Mouse (Mus musculus): ENCODE results near the gene Actr3.

The Actr3 gene

GRCm38 (mm10) chr1:125365576-125365975 is 70.0 kb downstream of the Actr3 start:
- no peak for DNase-seq (ENCODE audit: low spot score)

DNA sequence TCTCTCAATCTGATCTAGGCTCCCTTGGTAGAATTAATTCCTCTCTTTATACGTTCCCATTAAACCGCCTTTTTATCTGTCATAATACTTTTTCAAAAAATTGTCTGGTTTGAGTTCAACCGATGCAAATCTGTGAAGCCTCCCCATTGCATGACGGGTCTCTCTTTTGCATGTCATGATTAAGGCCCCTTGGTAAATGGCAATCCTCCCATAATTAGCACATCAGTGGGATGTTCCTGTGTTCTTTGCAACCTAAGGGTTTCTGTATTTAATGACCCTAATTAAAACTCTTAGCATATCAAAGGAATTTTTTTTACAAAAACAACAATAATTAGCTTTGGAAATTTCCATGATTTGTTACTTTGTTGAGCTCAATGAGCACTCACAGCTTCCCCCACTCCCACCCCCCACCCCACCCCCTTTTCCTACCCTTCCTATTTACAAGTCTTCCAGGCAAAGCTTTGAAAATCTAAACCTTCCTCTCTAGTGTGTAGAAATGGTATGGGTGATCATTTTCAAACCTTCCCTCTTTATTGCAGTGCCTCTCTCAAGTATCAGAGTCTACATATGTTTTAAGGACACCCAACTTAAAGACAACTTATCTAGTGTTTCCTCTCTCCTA is 84.0 kb downstream of the Actr3 start:
- DNase-seq (ENCODE audit: low spot score): no peak

DNA sequence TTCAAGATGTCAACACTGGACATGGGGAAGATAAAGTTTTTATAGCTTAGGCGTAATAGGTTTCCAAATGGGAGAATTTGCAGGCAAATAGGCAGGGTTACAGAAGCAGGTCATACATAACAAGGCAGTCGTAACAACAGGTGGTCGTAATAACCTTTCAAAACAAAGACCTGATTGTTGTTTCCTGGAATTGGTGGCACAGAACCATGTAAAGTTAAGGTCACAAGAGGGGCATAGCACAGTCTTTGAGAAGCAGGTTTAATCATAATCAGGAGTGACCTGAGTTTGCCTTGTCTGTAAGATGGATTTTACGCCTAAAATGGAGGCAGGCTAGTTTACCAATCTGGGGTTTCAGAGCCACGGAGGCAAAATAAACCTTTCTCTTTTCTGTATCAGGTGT is 84.7 kb downstream of the Actr3 start:
- no peak for DNase-seq (ENCODE audit: low spot score)

DNA sequence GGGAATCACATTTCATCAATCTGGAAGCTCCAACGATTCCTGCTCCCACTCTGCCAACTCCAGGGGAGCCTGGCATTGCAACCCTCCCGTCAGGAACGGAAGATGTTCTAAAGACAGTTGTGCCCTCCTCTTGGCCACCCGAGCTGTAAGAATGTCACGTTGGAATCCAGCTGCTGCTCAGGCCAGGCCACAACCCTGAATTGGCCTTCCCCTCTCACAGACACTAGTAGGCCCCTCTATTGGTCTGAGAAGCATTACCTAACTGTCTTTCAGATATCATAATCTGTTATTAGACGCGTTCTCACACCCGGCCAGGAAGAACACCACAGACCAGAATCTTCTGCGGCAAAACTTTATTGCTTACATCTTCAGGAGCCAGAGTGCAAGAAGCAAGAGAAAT is 89.7 kb downstream of the Actr3 start:
- no peak for DNase-seq (ENCODE audit: low spot score)

DNA sequence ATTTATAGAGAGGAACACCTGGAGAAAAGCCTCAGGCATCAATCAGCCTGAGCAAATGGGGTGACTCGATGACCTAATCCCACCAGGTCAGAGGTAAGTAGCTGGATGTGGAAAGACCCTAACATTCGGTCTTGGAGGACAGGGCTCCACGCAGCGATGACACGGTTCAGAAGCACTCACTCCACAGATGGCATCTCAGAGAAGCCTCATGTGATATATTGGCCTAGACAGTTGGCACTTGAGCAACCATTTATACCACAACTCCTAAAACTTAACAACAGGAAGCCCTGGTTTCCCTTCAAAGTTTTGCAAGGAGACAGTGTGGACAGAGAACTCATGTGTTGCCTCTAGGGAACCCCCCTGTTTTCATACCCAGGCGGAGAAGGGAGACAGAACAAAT is 90.1 kb downstream of the Actr3 start:
- DNase-seq (ENCODE audit: low spot score): no peak

DNA sequence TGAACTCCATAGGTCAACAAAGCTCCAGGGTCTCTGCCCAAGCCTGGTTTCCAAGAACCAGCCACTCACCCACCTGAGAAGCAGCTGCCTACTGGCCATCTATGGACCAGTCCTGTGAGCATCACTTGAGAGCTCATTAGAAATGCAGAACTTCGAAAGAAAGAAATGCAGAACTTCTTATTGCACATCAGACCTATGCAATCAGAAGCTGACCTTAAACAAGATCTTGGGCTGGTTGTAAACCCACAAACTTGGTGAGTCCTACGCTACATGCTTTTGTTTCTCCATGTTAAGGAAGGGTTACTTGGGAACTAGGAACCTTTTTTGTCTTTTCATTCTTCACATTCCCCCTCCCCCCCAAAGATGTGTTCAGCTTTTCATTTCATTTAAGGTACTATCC is 92.4 kb downstream of the Actr3 start:
- DNase-seq (ENCODE audit: low spot score): no peak
